Mouse (Mus musculus): ENCODE data around the gene Best3. TPM values are rescaled to one million over a fixed set of nuclear protein-coding genes. Genes with fewer than 3 reads are reported as not detected.
A peak's percentile ranks its signal among the peaks of the same experiment; 100 is the strongest.
"Not testable (repeated sequence)": the region's sequence is repeated elsewhere in the genome, so short reads cannot be mapped to it uniquely, and the experiment has no call there.

Gene Best3
- total RNA-seq, 2 experiments from 2014 or later: 1.0 to 1.2 TPM

DNA sequence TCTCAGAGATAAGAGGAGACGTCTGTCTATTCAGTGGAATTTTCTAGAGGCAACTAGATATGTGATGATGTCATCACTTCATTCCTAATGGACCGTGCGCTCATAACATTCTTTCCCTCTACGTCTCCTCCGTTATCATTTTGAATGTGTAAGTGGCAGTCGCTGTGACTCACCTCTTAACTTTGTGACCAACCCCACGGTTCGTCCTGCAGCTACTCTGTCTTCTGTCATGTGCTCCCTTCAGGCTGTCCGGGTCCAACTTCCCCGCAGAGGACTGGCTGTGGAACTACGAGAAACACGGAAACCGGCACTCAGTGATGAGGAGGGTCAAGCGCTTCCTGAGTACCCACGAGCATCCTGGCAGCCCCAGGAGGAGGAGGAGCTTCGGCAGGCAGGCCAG is 37.6 kb downstream of the Best3 start:
- no peak for DNase-seq (ENCODE audit: low spot score in 2 of 2)

DNA sequence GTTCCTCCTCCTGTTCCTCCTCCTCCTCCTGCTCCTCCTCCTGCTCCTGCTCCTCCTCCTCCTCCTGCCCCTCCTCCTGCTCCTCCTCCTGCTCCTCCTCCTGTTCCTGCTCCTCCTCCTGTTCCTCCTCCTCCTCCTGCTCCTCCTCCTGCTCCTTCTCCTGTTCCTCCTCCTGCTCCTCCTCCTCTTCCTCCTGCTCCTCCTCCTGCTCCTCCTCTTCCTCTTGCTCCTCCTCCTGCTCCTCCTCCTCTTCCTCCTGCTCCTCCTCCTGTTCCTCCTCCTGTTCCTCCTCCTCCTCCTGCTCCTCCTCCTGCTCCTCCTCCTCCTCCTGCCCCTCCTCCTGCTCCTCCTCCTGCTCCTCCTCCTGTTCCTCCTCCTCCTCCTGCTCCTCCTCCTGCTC is 39.7 kb downstream of the Best3 start:
- not testable (repeated sequence) for DNase-seq (ENCODE audit: low spot score in 2 of 2)

DNA sequence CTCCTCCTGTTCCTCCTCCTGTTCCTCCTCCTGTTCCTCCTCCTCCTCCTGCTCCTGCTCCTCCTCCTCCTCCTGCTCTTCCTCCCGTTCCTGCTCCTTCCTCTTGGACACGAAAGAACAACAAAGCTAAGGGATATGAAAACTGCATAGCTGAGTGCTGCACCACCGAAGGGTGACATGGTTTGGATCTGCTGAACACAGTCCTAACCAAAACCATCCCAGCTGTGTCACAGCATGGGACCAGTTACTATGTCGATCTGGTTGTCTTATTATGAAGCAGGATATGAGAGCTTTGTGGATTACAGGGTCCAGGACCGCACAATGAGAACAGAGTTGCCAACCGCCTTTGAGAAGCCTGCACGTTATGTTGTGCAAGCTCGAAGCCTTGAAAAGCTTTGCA is 40.1 kb downstream of the Best3 start:
- DNase-seq (ENCODE audit: low spot score in 2 of 2): no peak

DNA sequence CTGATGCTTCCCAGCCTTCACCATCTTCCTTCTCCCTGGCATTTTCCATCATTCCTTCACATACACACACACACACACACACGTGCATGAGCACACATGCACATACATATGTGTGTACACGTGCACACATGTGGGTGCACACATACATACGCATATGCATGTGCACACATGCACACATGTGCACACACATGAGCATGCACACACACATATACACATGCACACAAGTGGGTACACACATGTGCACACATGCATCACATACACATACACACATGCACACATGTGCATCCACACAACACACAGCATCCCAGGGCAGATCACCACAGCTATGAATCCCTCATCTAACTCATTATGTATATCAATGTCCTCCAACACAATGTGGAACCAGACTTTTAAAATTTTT is 45.0 kb downstream of the Best3 start:
- DNase-seq (ENCODE audit: low spot score in 2 of 2): no peak

DNA sequence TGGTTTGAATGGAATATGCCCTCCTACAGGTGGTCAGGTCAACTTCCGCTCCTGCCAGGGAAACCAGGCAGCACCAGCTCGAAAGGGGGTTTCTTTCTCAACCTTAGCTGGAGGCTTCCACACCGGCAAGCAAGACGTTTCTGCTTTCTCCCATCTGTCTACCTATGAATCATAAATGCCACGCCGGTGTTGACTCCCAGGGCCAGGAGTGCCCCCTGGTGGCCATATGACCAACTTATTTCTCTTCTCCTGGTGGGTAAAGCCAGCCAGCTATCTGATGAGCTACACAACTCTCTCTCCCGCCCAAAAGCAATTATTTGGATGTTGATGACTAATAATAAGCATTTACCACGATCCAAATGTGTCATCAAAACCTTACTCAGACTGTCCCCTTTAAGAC is 47.7 kb downstream of the Best3 start:
- DNase-seq (ENCODE audit: low spot score in 2 of 2): peak; percentile 79 to 85

DNA sequence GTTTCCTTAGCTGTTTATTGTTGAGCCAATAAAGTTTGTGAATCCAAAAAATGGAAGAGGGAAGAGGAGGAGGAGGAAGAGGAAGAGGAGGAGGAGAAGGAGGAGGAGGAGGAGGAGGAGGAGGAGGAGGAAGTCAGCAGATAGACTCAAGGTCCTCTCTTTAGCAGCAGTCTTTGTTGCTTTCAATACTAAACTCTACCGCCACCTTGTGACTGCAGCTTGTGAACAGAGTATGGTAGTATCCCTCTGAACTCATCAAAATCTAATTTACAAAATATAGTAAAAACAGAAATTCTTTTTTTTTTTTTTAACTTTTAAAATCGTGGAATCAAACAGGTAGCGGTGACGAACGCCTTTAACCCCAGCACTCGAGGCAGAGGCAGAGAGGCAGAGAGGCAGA is 54.2 kb downstream of the Best3 start:
- peak in 1 of 2 experiments; percentile 45 for DNase-seq (ENCODE audit: low spot score in 2 of 2)

DNA sequence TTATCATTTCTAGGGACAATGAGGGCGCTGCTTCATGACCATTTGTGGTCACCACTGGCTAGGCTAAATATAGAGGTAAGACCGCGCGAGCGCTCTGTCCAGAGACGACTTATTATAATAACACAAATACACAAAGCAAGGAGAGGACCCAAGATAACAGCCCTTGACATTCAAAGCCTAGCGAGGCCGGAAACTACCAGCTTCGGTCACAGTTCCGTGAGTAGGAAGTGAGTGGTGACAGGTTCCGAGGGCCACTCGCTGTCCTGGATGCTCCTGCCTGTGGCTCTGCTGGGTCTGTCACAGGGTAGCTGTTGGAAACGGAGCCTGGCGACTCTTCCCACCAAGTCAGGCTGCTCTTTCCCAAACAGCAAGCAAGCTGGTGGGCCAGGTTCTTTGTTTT is 56.2 kb downstream of the Best3 start:
- no peak for DNase-seq (ENCODE audit: low spot score in 2 of 2)

DNA sequence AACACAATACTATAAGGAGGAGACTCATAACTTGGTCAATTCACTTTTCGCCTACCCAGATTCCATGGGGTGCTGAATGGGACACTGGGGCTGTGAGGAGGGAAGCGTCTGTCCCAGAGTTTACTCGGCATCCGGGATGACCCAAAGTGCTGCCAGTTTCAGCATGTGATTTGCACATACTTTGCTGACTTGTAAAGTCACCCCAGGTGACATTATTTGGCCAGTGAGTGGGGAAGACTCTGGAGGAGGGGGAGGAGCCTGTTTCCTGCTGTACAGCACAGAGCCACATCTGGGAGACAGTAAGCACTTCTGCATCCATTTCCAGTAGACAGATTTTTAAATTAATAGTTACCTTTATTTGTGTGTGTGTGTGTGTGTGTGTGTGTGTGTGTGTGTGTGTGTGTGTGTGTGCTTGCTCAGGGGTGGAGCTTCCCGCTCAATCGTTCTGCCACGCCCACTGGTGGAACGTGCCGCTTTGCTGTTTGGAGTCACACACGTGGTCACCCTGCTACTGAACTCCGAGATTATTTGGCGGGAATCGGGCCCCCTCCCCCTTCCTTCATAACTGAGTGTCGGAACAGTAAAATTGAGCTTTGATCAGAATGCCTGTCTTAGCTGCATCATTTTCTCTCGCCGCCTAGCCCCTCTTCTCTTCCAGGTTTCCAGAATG is 57.5 kb downstream of the Best3 start:
- not testable (repeated sequence) for DNase-seq (ENCODE audit: low spot score in 2 of 2)

DNA sequence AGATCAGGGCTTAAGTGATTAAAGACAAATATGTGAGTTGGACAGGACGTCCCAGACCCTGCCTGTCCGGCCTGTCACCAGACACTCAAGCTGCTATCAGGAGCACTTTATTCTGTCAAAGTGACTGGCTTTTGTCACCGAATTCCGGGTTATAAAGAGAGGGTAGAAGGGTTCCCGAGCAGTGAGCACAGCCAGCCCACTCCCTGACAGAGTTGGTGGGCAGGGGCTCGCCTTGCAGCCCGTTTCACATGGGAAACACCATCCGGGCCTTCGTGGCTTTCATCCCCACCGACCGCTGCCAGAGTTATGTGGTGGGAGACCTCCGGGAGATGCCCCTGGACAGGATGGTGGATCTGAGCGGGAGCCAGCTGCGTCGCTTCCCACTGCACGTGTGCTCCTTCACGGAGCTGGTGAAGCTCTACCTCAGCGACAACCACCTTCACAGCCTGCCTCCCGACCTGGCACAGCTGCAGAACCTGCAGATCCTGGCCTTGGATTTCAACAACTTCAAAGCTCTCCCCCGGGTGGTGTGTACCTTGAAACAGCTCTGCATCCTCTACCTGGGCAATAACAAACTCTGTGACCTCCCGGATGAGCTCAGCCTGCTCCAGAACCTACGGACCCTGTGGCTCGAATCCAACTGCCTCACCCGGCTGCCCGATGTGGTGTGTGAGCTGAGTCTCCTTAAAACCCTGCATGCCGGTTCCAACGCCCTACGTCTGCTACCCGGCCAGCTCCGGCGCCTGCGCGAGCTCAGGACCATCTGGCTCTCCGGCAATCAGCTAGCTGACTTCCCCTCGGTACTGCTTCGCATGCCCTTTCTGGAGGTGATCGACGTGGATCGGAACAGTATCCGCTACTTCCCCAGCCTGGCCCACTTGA is 59.3 kb downstream of the Best3 start, which contains the start of gene Lrrc10:
Lrrc10 (plus strand) TSS at position 167 of the 882 bp plus-strand sequence.
- peak; percentile 37 to 53 for DNase-seq (ENCODE audit: low spot score in 2 of 2)

DNA sequence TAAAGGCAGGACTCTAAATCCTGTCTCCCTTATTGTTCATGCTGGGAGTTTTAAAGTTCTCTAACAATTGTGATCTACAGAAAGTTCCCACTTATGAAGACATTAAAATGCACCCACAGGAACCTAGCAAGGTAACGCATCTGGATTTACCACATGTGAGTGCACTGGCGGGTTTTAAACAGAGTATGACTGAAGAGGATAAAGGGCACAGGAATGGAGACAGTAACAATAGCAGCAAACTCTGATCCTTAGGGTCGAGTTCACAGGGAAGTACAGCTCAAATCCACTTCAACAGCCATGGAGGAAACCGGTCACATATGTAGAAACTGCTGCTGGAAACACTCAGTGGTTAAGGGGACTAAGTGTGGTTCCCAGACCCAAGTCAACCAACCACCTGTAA is 63.1 kb downstream of the Best3 start:
- DNase-seq (ENCODE audit: low spot score in 2 of 2): no peak

DNA sequence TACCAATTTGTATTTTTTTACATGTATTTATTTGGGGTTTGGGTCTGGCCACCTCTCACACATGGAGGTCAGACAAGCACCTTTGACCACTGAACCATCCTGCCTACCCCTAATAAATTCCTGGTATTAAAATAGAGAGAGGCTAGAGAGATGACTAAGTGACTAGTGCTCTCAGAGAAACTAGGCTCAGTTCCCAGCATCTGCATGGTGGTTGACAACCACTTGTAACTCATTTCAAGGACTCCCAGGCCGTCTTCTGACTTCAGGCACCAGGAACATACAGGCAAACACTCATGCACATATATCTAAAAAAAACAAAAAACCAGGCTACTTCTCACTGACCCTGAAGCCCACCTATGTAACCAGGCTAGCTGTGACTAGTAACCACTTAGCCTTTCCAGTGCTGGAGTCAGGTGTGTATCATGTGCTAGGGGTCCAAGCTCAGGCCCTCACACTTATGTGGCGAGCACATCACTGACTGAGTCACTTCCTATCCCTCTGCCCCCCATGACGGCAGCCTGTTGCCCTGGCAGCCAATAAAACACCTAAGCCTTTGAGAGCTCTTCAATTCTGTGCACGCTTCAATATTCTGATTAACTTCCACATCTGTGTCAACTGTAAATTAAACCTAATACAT is 64.0 kb downstream of the Best3 start:
- DNase-seq (ENCODE audit: low spot score in 2 of 2): no peak

DNA sequence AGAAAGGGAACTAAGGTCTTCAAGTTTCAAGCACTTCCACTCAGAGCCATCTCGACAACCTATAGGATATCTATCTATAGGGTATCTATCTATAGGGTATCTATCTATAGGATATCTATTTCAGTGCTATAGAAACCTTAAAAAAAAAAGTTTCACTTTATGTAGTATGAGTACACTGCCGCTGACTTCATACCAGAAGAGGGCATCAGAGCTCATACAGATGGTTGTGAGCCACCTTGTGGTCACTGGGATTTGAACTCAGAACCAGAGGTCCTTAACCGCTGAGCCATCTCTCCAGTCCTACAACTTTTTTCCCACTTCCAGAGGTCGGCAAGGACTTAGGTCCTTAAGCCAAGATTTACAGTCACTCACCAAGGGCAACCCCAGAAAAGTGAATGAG is 69.6 kb downstream of the Best3 start:
- no peak for DNase-seq (ENCODE audit: low spot score in 2 of 2)

DNA sequence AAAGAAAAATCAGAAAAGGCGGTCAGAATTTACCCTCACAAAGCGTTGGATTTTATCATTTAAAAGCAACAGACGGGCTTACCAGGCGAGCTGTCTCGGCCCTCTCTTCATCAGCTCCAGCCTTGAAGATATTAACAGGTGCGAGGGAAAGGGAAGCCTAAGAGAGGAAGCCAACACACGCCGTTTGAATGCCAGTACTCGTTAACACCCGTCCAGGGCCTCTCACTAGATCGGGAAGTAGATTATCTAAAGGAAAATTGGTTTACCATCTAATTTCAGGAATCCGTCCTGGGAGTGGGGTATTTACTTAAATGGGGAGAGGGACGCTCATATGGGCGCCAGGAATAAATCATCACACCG is 76.8 kb downstream of the Best3 start:
- no peak for DNase-seq (ENCODE audit: low spot score in 2 of 2)

DNA sequence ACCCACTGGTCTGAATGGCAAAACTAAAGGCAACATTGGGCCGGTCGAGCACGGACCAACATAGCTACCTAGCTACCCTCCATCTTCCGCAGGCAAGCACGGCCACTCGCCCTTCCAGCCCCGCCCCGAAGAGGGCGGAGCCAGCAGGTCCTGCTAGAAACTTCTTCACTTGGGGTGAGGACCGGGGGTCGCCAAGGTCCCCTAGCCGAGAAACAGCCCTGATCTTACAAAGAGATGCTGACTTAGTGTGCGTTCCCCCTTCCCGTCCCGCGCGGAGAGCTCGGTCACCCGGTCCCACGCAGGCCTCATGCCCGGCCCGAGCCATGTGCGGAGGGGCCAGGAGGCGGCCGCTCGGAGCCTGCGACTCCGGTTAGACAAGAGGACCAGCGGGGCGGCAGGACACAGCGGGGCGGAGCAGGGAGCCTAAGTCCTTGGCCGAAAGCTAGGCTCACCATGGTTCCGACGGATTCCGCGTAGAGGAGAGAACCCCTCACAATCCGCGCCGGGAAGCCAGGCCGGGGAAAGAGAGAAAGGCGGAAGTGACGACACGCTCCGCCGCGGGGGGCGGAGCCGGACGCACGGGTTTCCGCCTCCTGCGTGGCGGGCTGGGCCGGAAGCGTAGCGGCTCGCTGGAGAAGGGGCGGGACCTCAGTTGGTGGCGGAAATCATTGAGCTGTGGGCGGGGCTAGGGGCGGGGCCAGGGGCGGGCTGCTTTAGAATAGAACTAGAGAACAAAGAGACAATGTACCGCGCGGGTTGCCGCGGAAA is 77.3 kb downstream of the Best3 start, which contains the start of gene Cct2:
Cct2 (minus strand) TSS at position 561 of the 768 bp plus-strand sequence.
- DNase-seq (ENCODE audit: low spot score in 2 of 2): peak; percentile 84 to 89

DNA sequence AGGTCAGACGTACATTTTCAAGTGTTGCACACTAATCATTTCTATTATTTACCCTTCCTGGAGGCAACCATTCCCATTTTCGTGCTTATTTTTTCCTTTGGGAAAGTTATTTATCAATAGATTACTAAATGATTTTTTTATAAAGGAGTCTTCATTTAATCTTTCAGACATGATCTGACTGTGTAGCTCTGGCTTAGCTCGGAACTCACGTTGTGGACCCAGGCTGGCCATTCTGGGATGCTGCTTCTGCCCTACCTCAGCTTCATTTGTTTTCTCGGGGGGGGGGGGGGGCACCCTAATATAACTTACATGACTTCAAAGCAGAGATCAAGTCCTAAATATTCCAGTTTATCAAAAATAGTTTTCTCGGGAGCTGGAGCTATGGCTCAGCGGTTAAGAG is 78.0 kb downstream of the Best3 start:
- no peak for DNase-seq (ENCODE audit: low spot score in 2 of 2)

DNA sequence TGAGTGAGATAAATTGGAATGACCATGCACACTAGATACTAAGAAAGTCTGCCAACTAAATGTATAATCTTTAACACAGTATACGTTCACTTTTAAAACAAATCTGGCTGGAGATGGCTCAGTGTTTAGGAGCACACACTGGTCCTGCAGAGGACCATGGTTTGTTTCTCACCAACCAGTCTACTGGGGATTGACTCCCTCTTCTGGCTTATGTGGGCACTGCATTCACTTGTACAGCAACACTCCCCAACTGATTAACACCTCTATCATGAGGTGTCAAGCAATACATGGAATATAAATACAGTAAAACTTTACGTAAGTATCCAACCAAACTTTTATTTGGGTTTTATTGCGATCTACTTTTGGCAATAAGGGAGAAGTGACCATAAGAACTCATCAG is 83.0 kb downstream of the Best3 start:
- no peak for DNase-seq (ENCODE audit: low spot score in 2 of 2)

DNA sequence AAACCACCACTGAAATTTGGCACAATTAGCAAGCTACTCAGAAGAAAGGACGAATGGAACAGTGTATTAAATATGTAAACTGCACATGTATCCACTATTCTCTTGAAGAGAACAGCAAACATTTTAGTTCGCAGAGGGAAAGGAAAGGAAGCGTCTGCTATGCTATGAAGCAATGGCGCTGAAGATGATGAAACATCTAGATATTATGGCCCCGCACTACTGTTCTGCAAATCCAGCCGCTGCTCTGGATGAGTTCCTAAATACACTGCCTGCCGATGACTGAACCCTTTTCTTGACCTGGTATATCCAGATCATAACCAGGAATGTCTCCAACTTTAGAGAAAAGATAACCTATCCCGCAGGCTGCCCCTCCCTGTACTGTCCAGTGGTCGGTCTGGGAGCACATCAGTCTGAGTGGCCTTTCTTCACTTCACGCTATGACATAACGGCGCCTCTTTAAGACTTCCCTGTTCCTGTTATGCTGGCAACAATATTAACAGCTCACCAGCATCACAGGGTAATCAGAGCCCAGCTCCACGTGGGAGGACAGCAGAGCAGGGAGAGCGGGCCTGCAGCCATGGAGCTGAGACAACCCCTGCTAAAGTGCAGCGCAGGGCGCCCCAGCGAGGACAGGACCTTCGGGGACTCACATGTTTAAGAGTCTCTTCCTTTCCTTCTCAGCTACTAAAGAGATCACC is 86.2 kb downstream of the Best3 start:
- no peak for DNase-seq (ENCODE audit: low spot score in 2 of 2)

DNA sequence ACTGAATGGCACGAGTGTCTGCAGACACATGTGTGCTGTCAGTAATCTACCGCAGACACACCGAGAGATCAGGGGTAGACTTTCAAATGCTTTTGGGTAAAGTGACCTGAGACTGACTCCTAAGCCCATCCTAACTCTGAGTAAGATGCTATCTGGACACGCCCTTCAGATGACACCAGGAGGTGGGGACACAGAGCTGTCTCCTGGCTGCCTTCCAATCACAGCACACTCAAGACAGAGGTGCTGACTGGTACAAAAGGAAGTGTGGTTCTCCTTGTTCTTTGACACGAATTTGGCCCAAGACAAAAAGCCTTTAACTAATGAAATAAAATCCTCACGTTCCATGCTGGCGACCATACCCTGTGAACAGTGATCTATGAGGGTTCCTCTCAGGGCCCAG is 87.1 kb downstream of the Best3 start:
- no peak for DNase-seq (ENCODE audit: low spot score in 2 of 2)
